Mouse (Mus musculus) stomach, embryonic 15.5 days (tissue): ENCODE measurements at regions not wholly inside any gene's neighbourhood (a gene's known extent, or its start where the extent isn't known, plus 50 kb on each side); places are given as distances from the start of the nearest gene placed in this dataset.

Experiments
- ATAC-seq: fragments of 200-750 bp; cut with Nextera tagmentation; 2 replicates; pipeline ENCODE4 v1.8.0; 2017; ENCODE audit warnings: low read depth, moderate number of reproducible peaks, moderate TSS enrichment; ENCODE audit not compliant: insufficient read depth, low FRiP score
- H3K27ac ChIP-seq: fragments of 300-500 bp; sonication (generic); 2 replicates; pipeline ENCODE4 v1.5.1; 2015; ENCODE audit warnings: mild to moderate bottlenecking, inconsistent platforms
- H3K27me3 ChIP-seq: fragments of 300-500 bp; sonication (generic); replicated peaks from 2 replicates; pipeline ENCODE4 v1.6.1; 2015; ENCODE audit warnings: inconsistent platforms
- H3K36me3 ChIP-seq: fragments of 300-500 bp; sonication (generic); 2 replicates; pipeline ENCODE4 v1.6.1; 2015; ENCODE audit warnings: inconsistent platforms
- H3K4me1 ChIP-seq: fragments of 300-500 bp; sonication (generic); 2 replicates; pipeline ENCODE4 v1.6.1; 2015; ENCODE audit warnings: inconsistent platforms
- H3K4me2 ChIP-seq: fragments of 300-500 bp; sonication (generic); 2 replicates; pipeline ENCODE4 v1.6.1; 2015; ENCODE audit warnings: mild to moderate bottlenecking, inconsistent platforms
- H3K4me3 ChIP-seq: fragments of 300-500 bp; sonication (generic); replicated peaks from 2 replicates; pipeline ENCODE4 v1.5.1; 2015; ENCODE audit warnings: inconsistent platforms
- H3K9ac ChIP-seq: fragments of 300-500 bp; sonication (generic); 2 replicates; pipeline ENCODE4 v1.6.1; 2015; ENCODE audit warnings: inconsistent platforms
- H3K9me3 ChIP-seq: fragments of 300-500 bp; sonication (generic); 2 replicates; pipeline ENCODE4 v1.6.1; 2016; ENCODE audit warnings: inconsistent platforms
- WGBS: fragments of 180-500 bp; shearing (Covaris S2); methylation state at CpG from one replicate; pipeline ENCODE4 v1.1.7; 2015; 5-methylcytosine and 5-hydroxymethylcytosine counted together

- Histone ChIP-seq H3K4me1 (no peaks in the 10 kb centered on the region), H3K4me2 (no peak overlapping the region), H3K9ac (no peak overlapping the region), H3K36me3 (no peaks in the 10 kb centered on the region), H3K4me3 (no peak overlapping the region), H3K27me3 (no peaks in the 10 kb centered on the region), H3K27ac (no peak overlapping the region), H3K9me3 (no peaks in the 10 kb centered on the region)
- peak; percentile 22; the same call in 1 of the 2 replicates for ATAC-seq
- 57% methylated on average over 2 of the region's 2 CpGs for WGBS
These were observed 1163.7 kb downstream of the 4930447A16Rik start for GRCm38 (mm10) chr15:38589010-38589409.

- no peaks in the 10 kb centered on the region for H3K4me1 ChIP-seq
- no peak overlapping the region for H3K9ac ChIP-seq
- no peak overlapping the region for H3K27ac ChIP-seq
- WGBS, result 81% methylated on average over 5 of the region's 5 CpGs
- no peak overlapping the region for H3K4me3 ChIP-seq
- no peak for ATAC-seq
- H3K27me3 ChIP-seq, result no peaks in the 10 kb centered on the region
- no peaks in the 10 kb centered on the region for H3K36me3 ChIP-seq
- H3K4me2 ChIP-seq, result no peak overlapping the region
- no peaks in the 10 kb centered on the region for H3K9me3 ChIP-seq
These were observed 1164.3 kb downstream of the 4930447A16Rik start for GRCm38 (mm10) chr15:38589675-38590074.

- H3K27ac ChIP-seq, result no peak overlapping the region
- no peaks in the 10 kb centered on the region for H3K9me3 ChIP-seq
- H3K4me1 ChIP-seq, result no peaks in the 10 kb centered on the region
- 72% methylated on average over 11 of the region's 11 CpGs for WGBS
- no peak overlapping the region for H3K4me3 ChIP-seq
- no peak for ATAC-seq
- no peaks in the 10 kb centered on the region for H3K27me3 ChIP-seq
- no peak overlapping the region for H3K9ac ChIP-seq
- H3K4me2 ChIP-seq, result no peak overlapping the region
- no peaks in the 10 kb centered on the region for H3K36me3 ChIP-seq
These were observed 1168.7 kb downstream of the 4930447A16Rik start for GRCm38 (mm10) chr15:38594095-38594494.

- Histone ChIP-seq H3K9ac (no peak overlapping the region), H3K4me2 (no peak overlapping the region), H3K9me3 (no peaks in the 10 kb centered on the region), H3K27ac (no peak overlapping the region), H3K4me3 (no peak overlapping the region), H3K4me1 (no peaks in the 10 kb centered on the region), H3K36me3 (no peaks in the 10 kb centered on the region), H3K27me3 (no peaks in the 10 kb centered on the region)
- no peak for ATAC-seq
- 92% methylated on average over 2 of the region's 2 CpGs for WGBS
These were observed 1169.4 kb downstream of the 4930447A16Rik start for GRCm38 (mm10) chr15:38594747-38595146.

GRCm38 (mm10) chr15:38595820-38596219, 1170.5 kb downstream of the 4930447A16Rik start:
- WGBS, result 42% methylated on average over 4 of the region's 4 CpGs
- ATAC-seq, result no peak
- no peaks in the 10 kb centered on the region for H3K4me1 ChIP-seq
- H3K9me3 ChIP-seq, result no peaks in the 10 kb centered on the region
- H3K9ac ChIP-seq, result no peak overlapping the region
- no peak overlapping the region for H3K4me2 ChIP-seq
- H3K36me3 ChIP-seq, result no peaks in the 10 kb centered on the region
- H3K27ac ChIP-seq, result no peak overlapping the region
- no peaks in the 10 kb centered on the region for H3K27me3 ChIP-seq
- H3K4me3 ChIP-seq, result no peak overlapping the region

GRCm38 (mm10) chr15:38597458-38597857, 1172.1 kb downstream of the 4930447A16Rik start:
- Histone ChIP-seq H3K4me3 (no peak overlapping the region), H3K36me3 (no peaks in the 10 kb centered on the region), H3K9me3 (no peaks in the 10 kb centered on the region), H3K4me2 (no peak overlapping the region), H3K4me1 (no peaks in the 10 kb centered on the region), H3K27ac (no peak overlapping the region), H3K9ac (no peak overlapping the region), H3K27me3 (no peaks in the 10 kb centered on the region)
- ATAC-seq, result no peak
- WGBS, result 70% methylated on average over 3 of the region's 3 CpGs

- H3K27ac ChIP-seq, result no peak overlapping the region
- H3K9me3 ChIP-seq, result no peaks in the 10 kb centered on the region
- H3K27me3 ChIP-seq, result no peaks in the 10 kb centered on the region
- H3K36me3 ChIP-seq, result no peaks in the 10 kb centered on the region
- peak; percentile 39; the same call in 1 of the 2 replicates for ATAC-seq
- H3K4me2 ChIP-seq, result no peak overlapping the region
- WGBS, result 82% methylated on average over 7 of the region's 7 CpGs
- no peak overlapping the region for H3K9ac ChIP-seq
- H3K4me1 ChIP-seq, result no peaks in the 10 kb centered on the region
- H3K4me3 ChIP-seq, result no peak overlapping the region
These were observed 1176.1 kb downstream of the 4930447A16Rik start for GRCm38 (mm10) chr15:38601436-38601835.

GRCm38 (mm10) chr15:38602187-38602870, 1177.0 kb downstream of the 4930447A16Rik start:
- no peak overlapping the region for H3K4me3 ChIP-seq
- 52% methylated on average over 12 of the region's 12 CpGs for WGBS
- no peak for ATAC-seq

GRCm38 (mm10) chr15:38603918-38604317, 1178.6 kb downstream of the 4930447A16Rik start:
- Histone ChIP-seq H3K27me3 (no peaks in the 10 kb centered on the region), H3K27ac (no peak overlapping the region), H3K4me1 (no peaks in the 10 kb centered on the region), H3K4me3 (no peak overlapping the region), H3K9me3 (no peaks in the 10 kb centered on the region), H3K36me3 (no peaks in the 10 kb centered on the region), H3K9ac (no peak overlapping the region), H3K4me2 (no peak overlapping the region)
- ATAC-seq, result no peak
- WGBS, result 69% methylated on average over 5 of the region's 5 CpGs

More at GRCm38 (mm10) chr15:38602187-38602870, 1177.0 kb downstream of the 4930447A16Rik start:
- Histone ChIP-seq H3K4me1 (no peaks in the 10 kb centered on the region), H3K9ac (no peak overlapping the region), H3K4me2 (no peak overlapping the region), H3K36me3 (no peaks in the 10 kb centered on the region), H3K27ac (no peak overlapping the region), H3K27me3 (no peaks in the 10 kb centered on the region), H3K9me3 (no peaks in the 10 kb centered on the region)

- ATAC-seq, result no peak
- Histone ChIP-seq H3K9ac (no peak overlapping the region), H3K4me3 (no peak overlapping the region), H3K4me2 (no peak overlapping the region), H3K27ac (no peak overlapping the region), H3K36me3 (no peaks in the 10 kb centered on the region), H3K27me3 (no peaks in the 10 kb centered on the region), H3K4me1 (no peaks in the 10 kb centered on the region), H3K9me3 (no peaks in the 10 kb centered on the region)
- 60% methylated on average over 2 of the region's 2 CpGs for WGBS
These were observed 1182.0 kb downstream of the 4930447A16Rik start for GRCm38 (mm10) chr15:38607368-38607767.

- Histone ChIP-seq H3K27me3 (no peaks in the 10 kb centered on the region), H3K27ac (no peak overlapping the region)
- ATAC-seq, result no peak
These were observed 1183.0 kb downstream of the 4930447A16Rik start for GRCm38 (mm10) chr15:38608207-38608870.

GRCm38 (mm10) chr15:38609522-38609921, 1184.2 kb downstream of the 4930447A16Rik start:
- 84% methylated on average over 4 of the region's 4 CpGs for WGBS

More at GRCm38 (mm10) chr15:38608207-38608870, 1183.0 kb downstream of the 4930447A16Rik start:
- Histone ChIP-seq H3K4me2 (no peak overlapping the region), H3K9ac (no peak overlapping the region), H3K36me3 (no peaks in the 10 kb centered on the region), H3K9me3 (no peaks in the 10 kb centered on the region), H3K4me1 (no peaks in the 10 kb centered on the region), H3K4me3 (no peak overlapping the region)
- 80% methylated on average over 6 of the region's 6 CpGs for WGBS

More at GRCm38 (mm10) chr15:38609522-38609921, 1184.2 kb downstream of the 4930447A16Rik start:
- H3K4me1 ChIP-seq, result no peaks in the 10 kb centered on the region
- H3K36me3 ChIP-seq, result no peaks in the 10 kb centered on the region
- no peaks in the 10 kb centered on the region for H3K27me3 ChIP-seq
- H3K4me2 ChIP-seq, result no peak overlapping the region
- no peaks in the 10 kb centered on the region for H3K9me3 ChIP-seq
- H3K9ac ChIP-seq, result no peak overlapping the region
- no peak for ATAC-seq
- H3K27ac ChIP-seq, result no peak overlapping the region
- H3K4me3 ChIP-seq, result no peak overlapping the region
